Mouse (Mus musculus): Measurements from ENCODE around the gene Sh3gl3. TPM values are rescaled to one million over a fixed set of nuclear protein-coding genes. Genes with fewer than 3 reads are reported as not detected.

Gene Sh3gl3
- polyA plus RNA-seq, 1 experiment from 2014 or later: 13.7 TPM

DNA sequence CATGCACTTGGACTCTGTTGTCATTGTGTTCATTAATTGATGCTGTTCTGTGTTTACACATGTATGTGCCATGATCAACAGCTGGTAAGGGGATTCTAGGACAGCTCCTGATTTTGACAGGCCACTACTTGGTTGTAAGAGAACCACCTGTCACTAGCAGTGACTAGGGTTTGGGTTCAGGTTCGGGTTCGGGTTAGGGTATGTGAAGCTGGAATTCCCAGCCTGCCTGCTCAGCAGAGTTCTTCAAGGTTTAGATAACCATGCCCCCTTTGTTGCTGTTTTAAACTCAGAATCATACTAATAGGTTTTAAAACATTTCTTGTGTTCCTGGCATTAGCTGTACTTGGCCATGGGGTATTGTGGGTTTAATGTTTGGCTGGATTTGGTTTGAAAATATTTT, 173.1 kb downstream of the Sh3gl3 start:
- no peaks in the 10 kb centered on the region for H3K36me3 ChIP-seq
- H3K4me1 ChIP-seq: peaks cover 4% of the 10 kb centered on the region; the same call in 1 of the 2 replicates
- H3K9ac ChIP-seq: no peak overlapping the region
- no peak overlapping the region for H3K27ac ChIP-seq
- 59% methylated on average over 2 of the region's 2 CpGs for WGBS
- no peaks in the 10 kb centered on the region for H3K9me3 ChIP-seq (replicated peaks)
- no peak overlapping the region for H3K4me2 ChIP-seq
- H3K4me3 ChIP-seq (replicated peaks): no peak overlapping the region
- ATAC-seq (replicated peaks; ENCODE audit: low FRiP score): no peak
- H3K27me3 ChIP-seq: peaks cover 2% of the 10 kb centered on the region; the same call in 1 of the 2 replicates

DNA sequence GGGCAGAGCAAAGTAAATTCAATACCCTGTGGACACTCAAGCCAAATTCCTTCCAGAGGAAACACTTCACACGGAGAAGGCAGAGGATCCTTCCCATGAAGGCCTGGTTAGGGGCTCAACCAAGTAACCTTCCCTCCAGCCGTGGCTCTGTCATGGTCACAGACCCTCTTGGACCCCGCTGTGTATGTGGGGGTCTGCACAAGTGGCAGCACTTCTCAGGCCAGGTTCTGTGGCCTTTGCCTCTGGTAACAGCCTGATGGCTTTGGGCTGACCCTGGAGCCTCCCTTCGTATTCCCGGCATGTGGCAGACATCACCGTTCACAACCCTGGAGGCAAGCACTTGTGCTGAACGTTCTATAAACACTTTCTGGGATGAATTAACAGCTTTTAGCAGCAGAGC, 176.2 kb downstream of the Sh3gl3 start:
- Histone ChIP-seq H3K9ac (no peak overlapping the region), H3K9me3 (replicated peaks) (no peaks in the 10 kb centered on the region), H3K27ac (no peak overlapping the region), H3K4me2 (no peak overlapping the region), H3K36me3 (no peaks in the 10 kb centered on the region), H3K4me3 (replicated peaks) (no peak overlapping the region), H3K27me3 (no peaks in the 10 kb centered on the region), H3K4me1 (no peaks in the 10 kb centered on the region)
- ATAC-seq (replicated peaks; ENCODE audit: low FRiP score): no peak
- WGBS: 74% methylated on average over 7 of the region's 7 CpGs

DNA sequence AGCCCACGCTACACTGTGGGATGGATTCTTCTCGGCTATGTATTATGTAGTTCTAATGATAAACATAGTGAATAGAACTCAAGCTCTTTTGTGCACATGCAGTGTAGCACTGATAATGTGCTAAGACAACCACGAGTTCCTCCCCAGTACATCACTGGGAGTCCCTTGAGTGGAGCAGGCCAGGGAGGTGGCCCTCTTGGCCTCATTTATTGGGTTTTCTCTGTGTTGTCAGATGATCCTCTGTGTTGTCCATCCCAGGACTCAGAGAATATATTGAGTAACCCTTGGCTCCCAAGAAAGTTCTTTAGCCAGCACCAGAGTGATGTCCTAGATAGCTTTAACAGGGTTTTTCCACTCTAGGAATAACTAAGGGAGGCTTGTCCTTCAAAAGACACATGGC, 176.8 kb downstream of the Sh3gl3 start:
- ATAC-seq (replicated peaks; ENCODE audit: low FRiP score): no peak
- Histone ChIP-seq H3K4me2 (no peak overlapping the region), H3K36me3 (no peaks in the 10 kb centered on the region), H3K27me3 (no peaks in the 10 kb centered on the region), H3K4me3 (replicated peaks) (no peak overlapping the region), H3K4me1 (no peaks in the 10 kb centered on the region), H3K27ac (no peak overlapping the region), H3K9me3 (replicated peaks) (no peaks in the 10 kb centered on the region), H3K9ac (no peak overlapping the region)
- WGBS: 86% methylated on average over 3 of the region's 3 CpGs

Other genes starting within 250 kb of the Sh3gl3 start
- gene Hdgfl3, start 239.4 kb upstream of the Sh3gl3 start, polyA plus RNA-seq (2015; fragmentation: Nextera tagmentation; extraction: Ambion mirVana): 14.0 and 14.4 TPM in 2 replicates
- gene Bnc1, start 181.5 kb upstream of the Sh3gl3 start, polyA plus RNA-seq (2015; fragmentation: Nextera tagmentation; extraction: Ambion mirVana): 0.22 and 0.91 TPM in 2 replicates
- 0.43 and 0.58 TPM in 2 replicates for gene Adamtsl3, start 161.9 kb downstream of the Sh3gl3 start, polyA plus RNA-seq (2015; fragmentation: Nextera tagmentation; extraction: Ambion mirVana)